Mouse (Mus musculus) E14TG2a.4 (cell line): Measurements from ENCODE around the gene Lars2.

Experiments
- H3K27me3 ChIP-seq: 2 replicates; pipeline ENCODE4 v1.6.1; 2014; ENCODE audit warnings: low read length, control low read depth; ENCODE audit not compliant: insufficient read depth
- H3K36me3 ChIP-seq: 2 replicates; pipeline ENCODE4 v1.6.1; 2014; ENCODE audit warnings: low read length, control low read depth; ENCODE audit not compliant: insufficient read depth
- H3K4me1 ChIP-seq: replicated peaks from 2 replicates; pipeline ENCODE4 v1.6.1; 2014; ENCODE audit warnings: low read depth, low read length, control low read depth
- H3K4me3 ChIP-seq: replicated peaks from 2 replicates; pipeline ENCODE4 v1.5.1; 2014; ENCODE audit warnings: mild to moderate bottlenecking, low read length
- H3K9me3 ChIP-seq: 2 replicates; pipeline ENCODE4 v1.6.1; 2014; ENCODE audit warnings: low read length, control low read depth
- CTCF ChIP-seq: conservative IDR thresholded peaks from 2 replicates; pipeline ENCODE4 v1.5.1; 2014; ENCODE audit warnings: low read length
- NANOG ChIP-seq: IDR thresholded peaks from 2 replicates; pipeline ENCODE4 v1.6.1; 2014; ENCODE audit warnings: borderline replicate concordance, low read length, mixed read lengths
- POU5F1 ChIP-seq: IDR thresholded peaks from 2 replicates; pipeline ENCODE4 v1.6.1; 2014; ENCODE audit warnings: low read length, borderline replicate concordance

Gene Lars2

GRCm38 (mm10) chr9:123489073-123489472 is 122.3 kb downstream of the Lars2 start:
- TF ChIP-seq POU5F1: no peak
- no peak for TF ChIP-seq NANOG
- no peak for TF ChIP-seq CTCF
- Histone ChIP-seq H3K4me1 (peaks cover 36% of the 10 kb centered on the region), H3K4me3 (no peak overlapping the region), H3K36me3 (peaks cover 24% of the 10 kb centered on the region; the same call in 1 of the 2 replicates), H3K27me3 (no peaks in the 10 kb centered on the region), H3K9me3 (no peaks in the 10 kb centered on the region)

- H3K9me3 ChIP-seq: no peaks in the 10 kb centered on the region
- H3K27me3 ChIP-seq: no peaks in the 10 kb centered on the region
These were observed 123.1 kb downstream of the Lars2 start for GRCm38 (mm10) chr9:123489727-123490343.

GRCm38 (mm10) chr9:123490930-123491329 is 124.2 kb downstream of the Lars2 start:
- peaks cover 42% of the 10 kb centered on the region for H3K4me1 ChIP-seq
- no peaks in the 10 kb centered on the region for H3K9me3 ChIP-seq
- H3K4me3 ChIP-seq: no peak overlapping the region
- peaks cover 9% of the 10 kb centered on the region; the same call in 1 of the 2 replicates for H3K36me3 ChIP-seq
- TF ChIP-seq POU5F1 (no peak), NANOG (no peak), CTCF (no peak)
- no peaks in the 10 kb centered on the region for H3K27me3 ChIP-seq

More at GRCm38 (mm10) chr9:123489727-123490343, 123.1 kb downstream of the Lars2 start:
- Histone ChIP-seq H3K4me1 (peaks cover 36% of the 10 kb centered on the region), H3K36me3 (peaks cover 16% of the 10 kb centered on the region; the same call in 1 of the 2 replicates), H3K4me3 (no peak overlapping the region)
- TF ChIP-seq CTCF: no peak
- TF ChIP-seq POU5F1: no peak
- TF ChIP-seq NANOG: no peak

GRCm38 (mm10) chr9:123491917-123492585 is 125.3 kb downstream of the Lars2 start:
- no peak for TF ChIP-seq POU5F1
- TF ChIP-seq CTCF: no peak
- TF ChIP-seq NANOG: no peak
- no peaks in the 10 kb centered on the region for H3K27me3 ChIP-seq
- no peak overlapping the region for H3K4me3 ChIP-seq
- H3K4me1 ChIP-seq: peaks cover 38% of the 10 kb centered on the region
- no peaks in the 10 kb centered on the region for H3K9me3 ChIP-seq
- H3K36me3 ChIP-seq: 0 out of 2 replicates have a peak, but pooled peaks cover 3% of the 10 kb centered on the region

GRCm38 (mm10) chr9:123496665-123497064 is 129.9 kb downstream of the Lars2 start:
- Histone ChIP-seq H3K27me3 (0 out of 2 replicates have a peak, but pooled peaks cover 6% of the 10 kb centered on the region), H3K4me1 (peaks cover 31% of the 10 kb centered on the region), H3K9me3 (no peaks in the 10 kb centered on the region), H3K36me3 (0 out of 2 replicates have a peak, but pooled peaks cover 3% of the 10 kb centered on the region), H3K4me3 (no peak overlapping the region)
- TF ChIP-seq NANOG: no peak
- no peak for TF ChIP-seq POU5F1
- no peak for TF ChIP-seq CTCF

- H3K9me3 ChIP-seq: no peaks in the 10 kb centered on the region
These were observed 131.2 kb downstream of the Lars2 start for GRCm38 (mm10) chr9:123497906-123498305.

GRCm38 (mm10) chr9:123500480-123500879 is 133.8 kb downstream of the Lars2 start:
- H3K9me3 ChIP-seq: no peaks in the 10 kb centered on the region
- TF ChIP-seq POU5F1: no peak
- no peak for TF ChIP-seq NANOG
- TF ChIP-seq CTCF: no peak
- no peak overlapping the region for H3K4me3 ChIP-seq
- peaks cover 9% of the 10 kb centered on the region; the same call in 1 of the 2 replicates for H3K36me3 ChIP-seq
- 0 out of 2 replicates have a peak, but pooled peaks cover 6% of the 10 kb centered on the region for H3K27me3 ChIP-seq
- peaks cover 18% of the 10 kb centered on the region for H3K4me1 ChIP-seq

More at GRCm38 (mm10) chr9:123497906-123498305, 131.2 kb downstream of the Lars2 start:
- Histone ChIP-seq H3K36me3 (peaks cover 6% of the 10 kb centered on the region; the same call in 1 of the 2 replicates), H3K4me1 (peaks cover 20% of the 10 kb centered on the region), H3K4me3 (no peak overlapping the region), H3K27me3 (0 out of 2 replicates have a peak, but pooled peaks cover 6% of the 10 kb centered on the region)
- TF ChIP-seq NANOG (no peak), POU5F1 (no peak), CTCF (no peak)

- H3K36me3 ChIP-seq: peaks cover 9% of the 10 kb centered on the region; the same call in 1 of the 2 replicates
These were observed 136.6 kb downstream of the Lars2 start for GRCm38 (mm10) chr9:123503171-123503834.

More at GRCm38 (mm10) chr9:123503171-123503834, 136.6 kb downstream of the Lars2 start:
- Histone ChIP-seq H3K9me3 (no peaks in the 10 kb centered on the region), H3K27me3 (no peaks in the 10 kb centered on the region), H3K4me3 (no peak overlapping the region), H3K4me1 (peaks cover 7% of the 10 kb centered on the region)
- no peak for TF ChIP-seq NANOG
- no peak for TF ChIP-seq CTCF
- no peak for TF ChIP-seq POU5F1
